ENCODE assay signal across 8 mouse cellular contexts in the genomic region with DNA sequence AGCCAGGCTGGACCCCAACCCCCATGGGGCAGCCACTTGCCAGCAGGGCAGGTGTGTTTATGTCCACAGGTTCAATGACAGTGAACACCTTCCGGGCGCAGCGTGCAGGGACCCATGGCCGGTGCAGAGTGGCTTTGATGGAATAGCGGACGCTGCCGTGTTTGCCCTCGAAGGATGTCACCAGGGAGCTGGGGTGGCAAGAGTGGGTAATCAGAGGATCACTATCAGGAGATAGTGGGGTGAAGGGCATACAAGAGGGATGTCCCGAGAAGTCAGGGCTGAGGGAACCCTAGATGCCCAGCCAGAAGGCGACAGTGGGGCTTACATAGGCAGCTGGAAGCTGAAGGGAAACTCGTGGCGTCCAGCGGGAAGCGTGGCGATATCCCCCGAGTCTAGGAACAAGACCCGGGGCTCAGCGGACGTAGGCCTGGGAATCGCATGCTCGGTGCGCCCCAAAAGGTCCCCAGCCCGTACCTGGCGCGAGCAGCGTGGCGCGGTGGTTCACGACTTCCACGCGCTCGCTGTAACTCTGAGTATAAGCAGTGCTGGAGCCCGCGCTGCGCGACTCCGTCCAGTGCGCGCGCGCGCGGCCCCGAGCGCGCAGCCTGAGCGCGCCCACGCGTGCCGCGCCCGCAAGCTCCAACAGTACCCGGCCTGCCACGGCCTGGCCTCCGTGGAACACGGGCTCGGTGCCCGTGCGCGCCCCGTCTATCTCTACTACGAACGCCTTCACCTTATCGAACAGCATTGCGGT. TPM values are rescaled to one million over a fixed set of nuclear protein-coding genes. Genes with fewer than 3 reads are reported as not detected.
DNase-seq lines count a peak whose midpoint lies in the region; ATAC-seq and TF ChIP-seq lines count a peak whose summit lies in the region.

No protein-coding gene starts in this region.

- intact Hi-C loops in gastrocnemius, adult 2 months (cut with DNase I) = no loop called here

- peak overlapping the region; percentile 55 for H3K4me2 ChIP-seq in hindbrain, embryonic 14.5 days (replicated peaks)

- DNase-seq in gastrocnemius, adult 2 months = peak; percentile 72
- DNase-seq in gastrocnemius, postnatal 10 days = no peak
- peak; percentile 83 for DNase-seq in A20 (ENCODE audit: low read depth, low spot score)
- no peak for DNase-seq in embryonic facial prominence, embryonic 10.5 days (ENCODE audit: low spot score)
- no peak for DNase-seq in hindbrain, embryonic 14.5 days (ENCODE audit: low spot score)
- peak; percentile 37 for DNase-seq in lung, postnatal 36 days
- no peak for DNase-seq in right cerebral cortex, postnatal 14 days
- no peak for DNase-seq in c-Kit-positive CD71-positive TER-119-positive erythroid progenitor cells, embryonic 14.5 days (ENCODE audit: low spot score)

- H3K4me1 ChIP-seq in embryonic facial prominence, embryonic 10.5 days = peaks cover 35% of the 10 kb centered on the region
- no peaks in the 10 kb centered on the region; the same call in 1 of the 2 replicates for H3K4me1 ChIP-seq in hindbrain, embryonic 14.5 days (replicated peaks; ENCODE audit: control insufficient read depth, insufficient read depth, low read length)

- H3K36me3 ChIP-seq in embryonic facial prominence, embryonic 10.5 days (replicated peaks) = peaks cover 28% of the 10 kb centered on the region
- H3K36me3 ChIP-seq in hindbrain, embryonic 14.5 days (replicated peaks; ENCODE audit: control insufficient read depth, insufficient read depth) = 0 out of 2 replicates have a peak, but pooled peaks cover 10% of the 10 kb centered on the region

- peak overlapping the region; percentile 94 for H3K27ac ChIP-seq in gastrocnemius, adult 2 months
- peak overlapping the region; percentile 90 for H3K27ac ChIP-seq in embryonic facial prominence, embryonic 10.5 days (replicated peaks)
- H3K27ac ChIP-seq in hindbrain, embryonic 14.5 days = peak overlapping the region; percentile 90

- no peak; the same call in 1 of the 2 replicates for TF ChIP-seq CTCF in gastrocnemius, adult 2 months (IDR thresholded peaks at IDR 0.05)

- ATAC-seq in hindbrain, embryonic 14.5 days (ENCODE audit: low FRiP score) = peak; percentile 42

- peak overlapping the region; percentile 64 for H3K9ac ChIP-seq in hindbrain, embryonic 14.5 days

- 4% methylated on average over 66 of the region's 66 CpGs for WGBS in embryonic facial prominence, embryonic 10.5 days
- 3% methylated on average over 66 of the region's 66 CpGs for WGBS in hindbrain, embryonic 14.5 days

- 0 out of 2 replicates have a peak, but pooled peaks cover 8% of the 10 kb centered on the region for H3K27me3 ChIP-seq in embryonic facial prominence, embryonic 10.5 days (replicated peaks; ENCODE audit: low read depth, poor library complexity, severe bottlenecking)
- no peaks in the 10 kb centered on the region for H3K27me3 ChIP-seq in hindbrain, embryonic 14.5 days (ENCODE audit: control insufficient read depth, insufficient read depth, low read length)

- peak overlapping the region; percentile 95 for H3K4me3 ChIP-seq in gastrocnemius, adult 2 months
- H3K4me3 ChIP-seq in embryonic facial prominence, embryonic 10.5 days = peak overlapping the region; percentile 76
- H3K4me3 ChIP-seq in hindbrain, embryonic 14.5 days (replicated peaks; ENCODE audit: low read length) = peak overlapping the region; percentile 44

- no peaks in the 10 kb centered on the region for H3K9me3 ChIP-seq in embryonic facial prominence, embryonic 10.5 days
- no peaks in the 10 kb centered on the region for H3K9me3 ChIP-seq in hindbrain, embryonic 14.5 days (ENCODE audit: control insufficient read depth, low read length)

RNA-seq across cellular contexts. Expression of gene Arrdc2, which starts 0.7 kb away (rescaled TPM):
- 100 to 1,000 TPM in 1 of 2 experiments, 10 to 100 TPM in 1; 66.5 to 182 TPM for total RNA-seq in gastrocnemius, adult 2 months (2021)
- total RNA-seq in gastrocnemius, postnatal 10 days (2021) = 10 to 100 TPM in 1 of 2 experiments, 1 to 10 TPM in 1; 4.3 to 27.1 TPM
- 5.1 and 5.8 TPM in 2 replicates for polyA plus RNA-seq in embryonic facial prominence, embryonic 10.5 days (2016; fragmentation: Nextera tagmentation; extraction: Ambion mirVana)
- 7.2 and 8.7 TPM in 2 replicates for polyA plus RNA-seq in hindbrain, embryonic 14.5 days (2014; fragmentation: Nextera tagmentation; extraction: Ambion mirVana)

RNA-seq across cellular contexts. Expression of gene Kcnn1, which starts 24.2 kb away (rescaled TPM):
- 10 to 100 TPM; 18.1 to 21.5 TPM for total RNA-seq in gastrocnemius, adult 2 months (2021)
- 1 to 10 TPM; 3.7 to 3.8 TPM for total RNA-seq in gastrocnemius, postnatal 10 days (2021)
- 4.7 and 5.1 TPM in 2 replicates for polyA plus RNA-seq in embryonic facial prominence, embryonic 10.5 days (2016; fragmentation: Nextera tagmentation; extraction: Ambion mirVana)
- polyA plus RNA-seq in hindbrain, embryonic 14.5 days (2014; fragmentation: Nextera tagmentation; extraction: Ambion mirVana) = 10.0 and 14.3 TPM in 2 replicates

RNA-seq across cellular contexts. Expression of gene Il12rb1, which starts 30.6 kb away (rescaled TPM):
- not detected for total RNA-seq in gastrocnemius, adult 2 months (2021)
- total RNA-seq in gastrocnemius, postnatal 10 days (2021) = under 1 TPM; 0.16 to 0.23 TPM
- not detected in 2 replicates for polyA plus RNA-seq in embryonic facial prominence, embryonic 10.5 days (2016; fragmentation: Nextera tagmentation; extraction: Ambion mirVana)
- 0.09 TPM in 1 of 2 replicates, not detected in the other for polyA plus RNA-seq in hindbrain, embryonic 14.5 days (2014; fragmentation: Nextera tagmentation; extraction: Ambion mirVana)

RNA-seq across cellular contexts. Expression of gene Mast3, which starts 34.0 kb away (rescaled TPM):
- total RNA-seq in gastrocnemius, adult 2 months (2021) = 1 to 10 TPM; 2.7 to 3.6 TPM
- 1 to 10 TPM; 7.2 to 8.9 TPM for total RNA-seq in gastrocnemius, postnatal 10 days (2021)
- 12.4 and 13.9 TPM in 2 replicates for polyA plus RNA-seq in embryonic facial prominence, embryonic 10.5 days (2016; fragmentation: Nextera tagmentation; extraction: Ambion mirVana)
- polyA plus RNA-seq in hindbrain, embryonic 14.5 days (2014; fragmentation: Nextera tagmentation; extraction: Ambion mirVana) = 23.3 and 26.6 TPM in 2 replicates

RNA-seq across cellular contexts. Expression of gene Ccdc124, which starts 34.9 kb away (rescaled TPM):
- 10 to 100 TPM; 65.6 to 73.1 TPM for total RNA-seq in gastrocnemius, adult 2 months (2021)
- total RNA-seq in gastrocnemius, postnatal 10 days (2021) = 10 to 100 TPM; 42.8 to 45.0 TPM
- polyA plus RNA-seq in embryonic facial prominence, embryonic 10.5 days (2016; fragmentation: Nextera tagmentation; extraction: Ambion mirVana) = 173 and 179 TPM in 2 replicates
- polyA plus RNA-seq in hindbrain, embryonic 14.5 days (2014; fragmentation: Nextera tagmentation; extraction: Ambion mirVana) = 155 and 158 TPM in 2 replicates

Comparison
In these comparisons a context has a peak if more than half of its experiments do, and no peak if none do; other contexts are left out.
1. DNase-seq: peak in gastrocnemius, adult 2 months (single experiment), A20 (single experiment) and lung, postnatal 36 days (single experiment); none in gastrocnemius, postnatal 10 days (single experiment), embryonic facial prominence, embryonic 10.5 days (single experiment), hindbrain, embryonic 14.5 days (single experiment), right cerebral cortex, postnatal 14 days (single experiment) and c-Kit-positive CD71-positive TER-119-positive erythroid progenitor cells, embryonic 14.5 days (single experiment).
2. H3K4me3 ChIP-seq: peak in every context shown above with its lines; median percentile 95 in gastrocnemius, adult 2 months; 76 in embryonic facial prominence, embryonic 10.5 days; 44 in hindbrain, embryonic 14.5 days.
3. Peak in every context shown above with its lines, with median percentiles within 50 percentile points of each other: H3K27ac ChIP-seq.